In the genomic region with DNA sequence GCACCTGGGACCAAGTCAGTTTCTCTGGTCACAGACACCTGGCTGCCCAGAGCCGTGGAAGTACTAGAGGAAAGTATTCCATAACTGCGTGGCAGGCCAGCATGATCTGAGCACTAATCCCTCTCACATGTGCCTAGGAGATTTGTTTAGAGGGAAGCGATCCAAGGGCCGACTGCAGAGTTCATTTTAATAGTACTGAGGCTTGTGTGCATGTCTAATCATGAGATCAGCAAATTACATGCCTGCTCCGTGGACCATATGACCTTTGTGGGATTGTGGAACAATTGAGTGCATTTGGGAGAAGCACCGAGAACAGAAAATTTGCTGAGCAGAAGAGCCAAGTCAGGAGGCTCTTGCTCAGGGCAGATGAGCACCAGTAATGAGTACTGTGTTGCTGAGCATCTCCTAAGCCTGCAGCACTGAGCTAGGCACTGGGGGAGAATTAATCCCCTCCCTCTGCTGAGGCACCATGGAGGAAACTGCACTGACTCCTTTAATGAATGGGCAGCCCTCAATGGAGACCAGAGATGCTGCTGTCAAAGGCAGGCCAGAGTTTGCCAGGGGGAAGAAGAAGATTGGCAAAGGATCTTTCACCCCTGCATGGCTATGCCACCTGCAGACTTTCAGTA, we compare ENCODE assay signal across 25 mouse cellular contexts.
DNase-seq lines count a peak whose midpoint lies in the region; ATAC-seq lines count a peak whose summit lies in the region.
"Had no signal": no experiment of that assay in that cellular context is flagged by ENCODE, and none has a peak within 500 bp of the region (broad histone marks: within the 10 kb centered on the region; RNA-seq: fewer than 3 reads in every experiment).

No protein-coding gene starts in this region.

- H3K27ac ChIP-seq in embryonic facial prominence, embryonic 11.5 days (replicated peaks; ENCODE audit: low read depth, low read length), result no peak overlapping the region
- H3K27ac ChIP-seq in embryonic facial prominence, embryonic 10.5 days (replicated peaks), result no peak overlapping the region; the same call in 1 of the 2 replicates
- no peak overlapping the region for H3K27ac ChIP-seq in hindbrain, embryonic 15.5 days (replicated peaks)
- no peak overlapping the region for H3K27ac ChIP-seq in hindbrain, embryonic 10.5 days
- H3K27ac ChIP-seq in midbrain, embryonic 14.5 days (replicated peaks; ENCODE audit: low read depth, low read length), result no peak overlapping the region
- H3K27ac ChIP-seq: forebrain, embryonic 15.5 days; heart, adult 2 months; left cerebral cortex, adult 2 months had no signal

- no peaks in the 10 kb centered on the region for H3K27me3 ChIP-seq in embryonic facial prominence, embryonic 11.5 days (ENCODE audit: control insufficient read depth, insufficient read depth, low read length)
- no peaks in the 10 kb centered on the region for H3K27me3 ChIP-seq in embryonic facial prominence, embryonic 10.5 days (replicated peaks; ENCODE audit: low read depth, poor library complexity, severe bottlenecking)
- no peaks in the 10 kb centered on the region for H3K27me3 ChIP-seq in hindbrain, embryonic 15.5 days
- H3K27me3 ChIP-seq in hindbrain, embryonic 10.5 days (ENCODE audit: insufficient read depth, poor library complexity, severe bottlenecking), result no peaks in the 10 kb centered on the region
- H3K27me3 ChIP-seq in midbrain, embryonic 14.5 days (ENCODE audit: control insufficient read depth, insufficient read depth, low read length), result no peaks in the 10 kb centered on the region
- H3K27me3 ChIP-seq: forebrain, embryonic 15.5 days had no signal

- WGBS in embryonic facial prominence, embryonic 11.5 days, result 54% methylated on average over 6 of the region's 6 CpGs
- WGBS in embryonic facial prominence, embryonic 10.5 days, result 61% methylated on average over 6 of the region's 6 CpGs
- 46% methylated on average over 6 of the region's 6 CpGs for WGBS in hindbrain, embryonic 15.5 days
- WGBS in hindbrain, embryonic 10.5 days, result 76% methylated on average over 6 of the region's 6 CpGs
- 18% methylated on average over 6 of the region's 6 CpGs for WGBS in midbrain, embryonic 14.5 days

- no peak for ATAC-seq in embryonic facial prominence, embryonic 11.5 days (replicated peaks; ENCODE audit: insufficient number of reproducible peaks, low FRiP score, low TSS enrichment, low read depth)
- ATAC-seq in hindbrain, embryonic 15.5 days (ENCODE audit: low FRiP score, low read depth), result peak; percentile 48
- no peak; the same call in 1 of the 2 replicates for ATAC-seq in midbrain, embryonic 14.5 days (ENCODE audit: low FRiP score, low TSS enrichment)
- ATAC-seq: activated CD4-positive, CD25-positive, alpha-beta regulatory T cell, adult 4 months; CD4-positive, CD25-positive, alpha-beta regulatory T cell, adult 4 months; forebrain, embryonic 15.5 days; intestine, embryonic 16.5 days had no signal

- no peaks in the 10 kb centered on the region for H3K4me1 ChIP-seq in embryonic facial prominence, embryonic 11.5 days (ENCODE audit: control insufficient read depth, insufficient read depth, low read length)
- peaks cover 13% of the 10 kb centered on the region for H3K4me1 ChIP-seq in embryonic facial prominence, embryonic 10.5 days
- peaks cover 6% of the 10 kb centered on the region; the same call in 1 of the 2 replicates for H3K4me1 ChIP-seq in hindbrain, embryonic 15.5 days (replicated peaks)
- H3K4me1 ChIP-seq in hindbrain, embryonic 10.5 days (replicated peaks), result no peaks in the 10 kb centered on the region; the same call in 1 of the 2 replicates
- H3K4me1 ChIP-seq in midbrain, embryonic 14.5 days (ENCODE audit: control insufficient read depth, insufficient read depth, low read length), result no peaks in the 10 kb centered on the region

- no peak overlapping the region for H3K4me3 ChIP-seq in embryonic facial prominence, embryonic 11.5 days (ENCODE audit: low read depth, low read length)
- H3K4me3 ChIP-seq in embryonic facial prominence, embryonic 10.5 days, result no peak overlapping the region
- no peak overlapping the region for H3K4me3 ChIP-seq in hindbrain, embryonic 15.5 days
- no peak overlapping the region for H3K4me3 ChIP-seq in hindbrain, embryonic 10.5 days
- no peak overlapping the region for H3K4me3 ChIP-seq in midbrain, embryonic 14.5 days (replicated peaks; ENCODE audit: low read depth, low read length)
- H3K4me3 ChIP-seq: erythroblast, embryonic 14.5 days; forebrain, embryonic 15.5 days; heart, adult 2 months; left cerebral cortex, adult 2 months had no signal

- H3K4me2 ChIP-seq in embryonic facial prominence, embryonic 11.5 days (ENCODE audit: low read depth, low read length), result no peak overlapping the region
- no peak overlapping the region for H3K4me2 ChIP-seq in hindbrain, embryonic 15.5 days
- no peak overlapping the region for H3K4me2 ChIP-seq in midbrain, embryonic 14.5 days (ENCODE audit: low read length)
- H3K4me2 ChIP-seq: forebrain, embryonic 15.5 days; liver, embryonic 11.5 days had no signal

- DNase-seq in embryonic facial prominence, embryonic 11.5 days (ENCODE audit: low spot score), result peak; percentile 18
- no peak for DNase-seq in embryonic facial prominence, embryonic 10.5 days (ENCODE audit: low spot score)
- no peak for DNase-seq in hindbrain, embryonic 10.5 days (ENCODE audit: low spot score)
- peak; percentile 26 for DNase-seq in Muller cell, postnatal 12 days (ENCODE audit: inconsistent ontology term)
- peak; percentile 17 for DNase-seq in midbrain, embryonic 14.5 days
- DNase-seq in spleen, postnatal 36 days (ENCODE audit: low spot score in 2 of 2), result no peak
- DNase-seq in adrenal gland, adult 8-10 months, result no peak
- DNase-seq: adrenal gland, postnatal 14 days; cerebellum, adult 11-12 months; cerebellum, postnatal 36 days; heart, adult 2 months; heart, postnatal 4 days; kidney, postnatal 4 days; layer of hippocampus, adult 9-11 months; left cerebral cortex, postnatal 4 days; lung, adult 18-20 months; thymus, postnatal 25 days had no signal

- no peak overlapping the region for H3K9ac ChIP-seq in embryonic facial prominence, embryonic 11.5 days (replicated peaks; ENCODE audit: low read length)
- H3K9ac ChIP-seq in hindbrain, embryonic 15.5 days, result no peak overlapping the region
- H3K9ac ChIP-seq in midbrain, embryonic 14.5 days (replicated peaks; ENCODE audit: low read length), result no peak overlapping the region
- H3K9ac ChIP-seq: forebrain, embryonic 15.5 days had no signal

- no peaks in the 10 kb centered on the region for H3K36me3 ChIP-seq in embryonic facial prominence, embryonic 11.5 days (replicated peaks; ENCODE audit: control insufficient read depth, insufficient read depth, low read depth, low read length)
- no peaks in the 10 kb centered on the region for H3K36me3 ChIP-seq in embryonic facial prominence, embryonic 10.5 days (replicated peaks)
- H3K36me3 ChIP-seq in hindbrain, embryonic 15.5 days, result no peaks in the 10 kb centered on the region
- no peaks in the 10 kb centered on the region for H3K36me3 ChIP-seq in hindbrain, embryonic 10.5 days
- no peaks in the 10 kb centered on the region for H3K36me3 ChIP-seq in midbrain, embryonic 14.5 days (ENCODE audit: control insufficient read depth, insufficient read depth, low read length)
- H3K36me3 ChIP-seq: forebrain, embryonic 15.5 days had no signal

- no peaks in the 10 kb centered on the region for H3K9me3 ChIP-seq in embryonic facial prominence, embryonic 11.5 days (replicated peaks; ENCODE audit: control insufficient read depth, low read length)
- no peaks in the 10 kb centered on the region for H3K9me3 ChIP-seq in embryonic facial prominence, embryonic 10.5 days
- no peaks in the 10 kb centered on the region for H3K9me3 ChIP-seq in hindbrain, embryonic 15.5 days
- H3K9me3 ChIP-seq in hindbrain, embryonic 10.5 days, result no peaks in the 10 kb centered on the region
- no peaks in the 10 kb centered on the region for H3K9me3 ChIP-seq in midbrain, embryonic 14.5 days (ENCODE audit: control insufficient read depth, low read length)
- H3K9me3 ChIP-seq: forebrain, embryonic 15.5 days had no signal

Comparison
In these comparisons a context has a peak if more than half of its experiments do, and no peak if none do; other contexts are left out.
1. DNase-seq: peak in embryonic facial prominence, embryonic 11.5 days (single experiment), Muller cell, postnatal 12 days (single experiment) and midbrain, embryonic 14.5 days (single experiment); none in embryonic facial prominence, embryonic 10.5 days (single experiment), hindbrain, embryonic 10.5 days (single experiment), spleen, postnatal 36 days (0 of 2) and adrenal gland, adult 8-10 months (single experiment).